Mouse (Mus musculus) CH12.LX (cell line): ENCODE results near the gene Ntn1.

Experiments
- CHD1 ChIP-seq: IDR thresholded peaks from 2 replicates; pipeline ENCODE4 v1.6.1; 2012; ENCODE audit warnings: low read depth, low read length, improper control_type of control experiment, inconsistent platforms
- UBTF ChIP-seq: IDR thresholded peaks from 2 replicates; pipeline ENCODE4 v1.6.1; 2012; ENCODE audit warnings: low read depth, mild to moderate bottlenecking, inconsistent platforms, low read length, improper control_type of control experiment, moderate library complexity

DNA sequence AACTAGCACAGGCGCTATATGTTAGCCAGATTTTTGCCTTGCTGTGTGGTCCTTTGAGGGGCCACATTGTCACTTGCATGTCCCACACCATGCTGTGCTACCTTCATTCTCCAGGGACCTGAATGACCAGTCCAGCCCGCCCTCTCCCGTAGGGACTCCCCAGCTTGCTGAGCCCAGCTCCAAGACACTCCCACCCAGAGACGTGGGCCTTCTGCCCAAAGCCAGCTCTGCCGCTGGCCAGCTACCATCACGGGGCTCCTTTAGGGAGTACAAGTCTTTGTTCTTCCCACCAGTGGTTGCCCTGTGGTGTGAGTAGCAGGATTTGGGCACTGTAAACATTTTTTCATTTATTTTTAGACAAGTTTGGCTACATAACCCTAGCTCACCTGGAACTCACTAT is 204.1 kb downstream of the Ntn1 start:
- no peak for TF ChIP-seq UBTF
- no peak for TF ChIP-seq CHD1
